Mouse (Mus musculus): Measurements from ENCODE around the gene Mical2. TPM values are rescaled to one million over a fixed set of nuclear protein-coding genes. Genes with fewer than 3 reads are reported as not detected.

Gene Mical2
- polyA plus RNA-seq, 1 experiment from 2014 or later, result 3.9 TPM

DNA sequence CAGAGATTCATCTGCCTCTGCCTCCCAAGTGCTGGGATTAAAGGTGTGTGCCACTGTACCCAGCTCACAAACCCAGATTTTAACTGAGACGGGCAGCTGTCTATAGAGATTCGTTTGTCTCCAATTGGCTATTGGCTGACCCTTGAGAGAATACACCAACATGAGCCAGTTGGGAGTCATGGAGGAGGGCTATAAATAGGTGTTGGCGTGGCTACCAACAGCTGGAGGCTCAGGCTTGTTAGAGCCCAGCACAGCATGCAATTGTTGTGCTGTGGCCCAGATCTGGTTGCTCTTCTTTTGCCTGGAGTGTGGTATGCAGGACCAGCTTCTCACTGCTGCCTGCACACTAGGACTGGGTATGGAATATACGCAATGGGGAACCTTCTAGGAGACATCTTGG, 8.8 kb downstream of the Mical2 start:
- Histone ChIP-seq H3K9me3 (replicated peaks) (no peaks in the 10 kb centered on the region), H3K36me3 (no peaks in the 10 kb centered on the region), H3K27ac (replicated peaks) (no peak overlapping the region), H3K4me2 (no peak overlapping the region), H3K9ac (replicated peaks) (no peak overlapping the region), H3K4me3 (replicated peaks) (no peak overlapping the region), H3K4me1 (peaks cover 26% of the 10 kb centered on the region), H3K27me3 (replicated peaks) (no peaks in the 10 kb centered on the region; the same call in 1 of the 2 replicates)
- ATAC-seq (ENCODE audit: low FRiP score), result no peak
- WGBS, result 52% methylated on average over 4 of the region's 4 CpGs

DNA sequence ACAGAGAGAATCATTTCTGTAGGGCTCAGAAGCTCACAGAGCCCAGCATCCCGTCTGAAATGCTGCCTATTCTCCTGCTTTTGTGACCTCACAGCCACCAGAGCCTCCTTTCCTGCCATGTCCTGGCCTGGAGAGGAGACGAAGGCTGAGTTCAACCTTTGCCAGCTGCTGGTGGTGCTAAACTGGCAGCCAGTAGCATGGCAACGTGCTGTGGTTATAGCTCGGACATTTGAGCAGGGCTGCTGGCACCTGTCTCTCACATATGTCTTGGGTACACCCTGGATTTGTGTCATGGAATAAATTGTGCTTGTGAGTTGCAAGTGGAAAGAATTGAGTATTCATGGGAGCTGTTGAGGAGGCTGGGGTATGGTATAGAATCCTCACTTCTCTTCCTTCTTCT, 9.8 kb downstream of the Mical2 start:
- Histone ChIP-seq H3K4me1 (peaks cover 26% of the 10 kb centered on the region), H3K4me2 (no peak overlapping the region), H3K27ac (replicated peaks) (no peak overlapping the region), H3K27me3 (replicated peaks) (no peaks in the 10 kb centered on the region; the same call in 1 of the 2 replicates), H3K9ac (replicated peaks) (no peak overlapping the region), H3K4me3 (replicated peaks) (no peak overlapping the region), H3K36me3 (no peaks in the 10 kb centered on the region), H3K9me3 (replicated peaks) (no peaks in the 10 kb centered on the region)
- WGBS, result 81% methylated on average over 4 of the region's 4 CpGs
- ATAC-seq (ENCODE audit: low FRiP score), result no peak

DNA sequence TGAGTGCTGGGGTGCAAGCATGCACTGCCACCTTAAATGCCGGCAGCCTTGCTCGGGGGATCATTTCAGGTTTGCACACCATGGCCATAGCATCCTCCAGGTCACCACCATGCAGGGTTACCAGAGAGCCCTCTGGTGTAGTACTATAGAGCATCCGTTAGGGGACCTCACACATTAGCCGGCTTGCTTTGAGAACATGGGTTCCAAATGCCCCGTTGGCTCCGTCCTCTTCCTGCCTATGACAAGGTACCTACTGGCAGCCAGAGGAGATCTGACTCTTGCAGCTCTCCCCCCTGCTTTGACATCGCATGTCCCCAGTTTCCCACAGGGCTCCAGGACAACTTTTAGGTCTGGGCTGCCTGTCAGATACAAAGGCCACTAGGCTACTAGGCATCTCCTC, 11.6 kb downstream of the Mical2 start:
- Histone ChIP-seq H3K4me2 (no peak overlapping the region), H3K9me3 (replicated peaks) (no peaks in the 10 kb centered on the region), H3K4me3 (replicated peaks) (no peak overlapping the region), H3K36me3 (no peaks in the 10 kb centered on the region), H3K9ac (replicated peaks) (no peak overlapping the region), H3K27ac (replicated peaks) (no peak overlapping the region), H3K4me1 (peaks cover 31% of the 10 kb centered on the region), H3K27me3 (replicated peaks) (no peaks in the 10 kb centered on the region; the same call in 1 of the 2 replicates)
- 94% methylated on average over 7 of the region's 7 CpGs for WGBS
- ATAC-seq (ENCODE audit: low FRiP score), result no peak

DNA sequence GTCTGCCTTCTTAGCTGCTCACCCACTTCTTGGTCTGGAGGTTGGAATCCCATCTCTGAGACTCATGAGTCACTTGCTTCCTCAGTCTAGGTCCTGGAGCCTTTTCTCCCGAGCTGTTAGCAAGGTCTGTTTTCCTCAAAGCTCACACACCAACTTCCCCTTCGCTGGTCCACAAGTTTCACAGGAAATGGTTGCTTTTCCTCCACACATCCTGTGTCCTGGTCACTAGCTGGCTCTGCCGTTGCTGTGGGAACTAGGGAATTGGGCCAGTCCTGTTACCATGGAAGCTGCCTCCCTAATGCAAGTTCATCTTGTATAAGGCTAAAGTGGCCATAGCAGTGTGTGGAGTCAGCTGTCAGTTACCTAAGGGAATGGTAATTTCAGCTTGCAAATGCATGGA, 12.2 kb downstream of the Mical2 start:
- H3K4me1 ChIP-seq, result peaks cover 30% of the 10 kb centered on the region
- WGBS, result 59% methylated on average over 3 of the region's 3 CpGs
- no peak overlapping the region; the same call in 1 of the 2 replicates for H3K27ac ChIP-seq (replicated peaks)
- H3K9ac ChIP-seq (replicated peaks), result no peak overlapping the region
- H3K27me3 ChIP-seq (replicated peaks), result no peaks in the 10 kb centered on the region; the same call in 1 of the 2 replicates
- ATAC-seq (ENCODE audit: low FRiP score), result no peak
- no peak overlapping the region for H3K4me2 ChIP-seq
- H3K4me3 ChIP-seq (replicated peaks), result no peak overlapping the region
- no peaks in the 10 kb centered on the region for H3K9me3 ChIP-seq (replicated peaks)
- no peaks in the 10 kb centered on the region for H3K36me3 ChIP-seq

DNA sequence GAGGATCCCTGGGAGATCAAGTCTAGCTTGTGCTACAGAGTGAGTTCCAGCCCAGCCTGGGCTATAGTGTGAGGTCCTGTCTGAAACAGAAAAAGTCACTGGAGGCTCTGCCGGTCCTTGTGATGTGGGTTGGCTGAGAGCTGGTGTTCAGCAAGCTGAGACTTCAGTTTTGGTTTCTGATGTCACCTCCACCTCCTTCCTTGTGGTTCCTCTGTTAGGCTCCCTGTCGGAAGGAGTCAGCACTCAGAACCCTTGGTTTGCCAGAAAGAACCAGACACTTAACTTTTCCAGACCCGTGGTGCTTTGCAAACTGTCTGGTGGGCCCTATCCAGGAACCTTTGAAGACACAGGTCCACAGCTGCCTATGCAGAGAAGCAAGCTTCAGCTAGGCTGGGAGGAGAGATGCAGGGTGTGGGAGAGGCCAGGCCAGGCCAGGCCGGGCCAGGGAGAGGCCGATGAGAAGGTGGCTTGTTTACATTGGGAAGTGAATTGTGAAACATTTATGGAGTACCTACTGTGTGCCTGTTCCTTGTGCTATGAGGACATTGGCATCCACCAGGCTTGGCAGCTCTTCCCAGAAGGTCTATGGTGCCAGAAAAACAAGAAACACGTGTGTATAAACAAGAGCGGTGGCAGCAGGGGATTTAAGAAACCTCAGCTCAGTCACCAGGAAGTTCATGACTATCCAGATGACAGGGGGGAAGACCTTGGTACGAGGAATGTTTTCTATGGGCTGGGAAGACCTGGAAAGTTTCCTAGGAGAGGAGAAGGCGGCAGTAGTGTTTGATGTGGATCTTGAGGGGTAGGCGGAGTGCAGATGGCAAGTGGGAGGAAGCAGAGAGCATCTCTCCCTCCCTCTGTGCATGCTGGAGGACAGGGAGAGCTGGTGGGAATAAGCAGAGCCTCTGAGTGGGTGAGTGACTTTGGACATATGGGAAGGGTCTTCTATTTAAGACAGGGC, 13.4 kb downstream of the Mical2 start:
- no peak overlapping the region for H3K4me3 ChIP-seq (replicated peaks)
- 77% methylated on average over 10 of the region's 10 CpGs for WGBS
- no peak overlapping the region for H3K9ac ChIP-seq (replicated peaks)
- no peak overlapping the region for H3K27ac ChIP-seq (replicated peaks)
- no peak for ATAC-seq (ENCODE audit: low FRiP score)
- H3K4me2 ChIP-seq, result no peak overlapping the region
- H3K27me3 ChIP-seq (replicated peaks), result no peaks in the 10 kb centered on the region; the same call in 1 of the 2 replicates
- no peaks in the 10 kb centered on the region for H3K9me3 ChIP-seq (replicated peaks)
- H3K4me1 ChIP-seq, result peaks cover 18% of the 10 kb centered on the region
- H3K36me3 ChIP-seq, result no peaks in the 10 kb centered on the region

DNA sequence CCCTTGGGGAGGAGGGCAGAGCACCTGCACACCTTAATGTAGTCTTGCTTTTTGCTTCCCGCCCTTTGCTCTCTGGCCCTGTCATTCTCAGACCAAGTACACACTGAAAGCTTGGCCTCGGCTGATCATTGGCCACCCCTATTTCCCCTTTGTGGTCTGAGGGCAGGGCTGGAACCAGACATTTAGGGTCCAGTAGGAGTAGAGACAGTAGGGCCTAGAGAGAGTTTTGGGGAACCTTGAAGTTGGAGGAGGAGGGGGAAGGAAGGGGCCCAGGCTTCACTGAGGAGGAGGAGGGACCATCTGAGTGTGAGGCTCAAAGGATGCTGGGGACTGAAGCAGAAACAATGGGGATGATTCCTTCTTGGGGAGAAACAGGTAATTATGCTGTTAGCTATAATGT, 15.1 kb downstream of the Mical2 start:
- Histone ChIP-seq H3K4me3 (replicated peaks) (no peak overlapping the region), H3K4me1 (peaks cover 14% of the 10 kb centered on the region), H3K27me3 (replicated peaks) (no peaks in the 10 kb centered on the region), H3K9ac (replicated peaks) (no peak overlapping the region), H3K4me2 (no peak overlapping the region), H3K36me3 (no peaks in the 10 kb centered on the region), H3K9me3 (replicated peaks) (no peaks in the 10 kb centered on the region), H3K27ac (replicated peaks) (no peak overlapping the region)
- WGBS, result 80% methylated on average over 2 of the region's 2 CpGs
- no peak for ATAC-seq (ENCODE audit: low FRiP score)

DNA sequence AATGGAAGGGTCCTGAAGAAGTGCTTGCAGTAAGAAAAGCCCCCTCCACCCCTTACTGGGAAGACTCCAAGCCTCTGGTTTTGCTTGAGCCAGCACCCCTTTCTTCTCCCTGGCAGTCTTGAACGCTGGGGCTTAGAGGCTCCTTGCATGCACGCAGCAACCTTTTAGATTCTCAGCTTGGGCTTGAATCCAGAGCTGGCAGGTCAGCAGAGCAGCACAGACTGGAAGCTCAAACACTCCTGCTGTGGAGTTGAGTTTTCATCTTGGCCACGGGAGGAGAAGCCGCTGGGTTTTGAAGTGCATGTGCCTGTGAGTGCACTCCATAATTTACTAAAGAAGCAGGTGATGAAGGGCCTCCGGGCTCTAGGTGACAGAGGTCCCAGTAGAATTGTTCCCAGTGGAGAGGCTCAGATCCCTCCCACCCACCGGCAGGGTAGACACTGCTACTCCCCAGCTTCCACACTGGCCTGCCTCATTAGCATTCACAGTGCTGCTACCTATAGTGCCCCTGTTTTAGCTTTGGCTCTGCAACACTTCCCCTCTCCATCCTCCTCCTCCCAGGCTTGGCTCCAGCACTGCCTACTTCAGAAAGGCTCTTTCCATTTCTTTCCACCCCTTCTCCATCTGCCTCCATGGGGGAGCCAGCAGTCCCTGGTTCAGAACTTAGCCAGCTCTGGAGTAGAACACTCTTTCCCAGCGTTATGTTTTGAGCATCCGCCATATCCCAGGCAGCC, 15.7 kb downstream of the Mical2 start:
- ATAC-seq (ENCODE audit: low FRiP score), result peak; percentile 44; the same call in 1 of the 2 replicates
- no peaks in the 10 kb centered on the region for H3K27me3 ChIP-seq (replicated peaks)
- no peaks in the 10 kb centered on the region for H3K36me3 ChIP-seq
- peaks cover 14% of the 10 kb centered on the region for H3K4me1 ChIP-seq
- no peak overlapping the region for H3K4me3 ChIP-seq (replicated peaks)
- WGBS, result 57% methylated on average over 8 of the region's 8 CpGs
- H3K9ac ChIP-seq (replicated peaks), result no peak overlapping the region
- no peak overlapping the region for H3K4me2 ChIP-seq
- no peak overlapping the region; the same call in 1 of the 2 replicates for H3K27ac ChIP-seq (replicated peaks)
- H3K9me3 ChIP-seq (replicated peaks), result no peaks in the 10 kb centered on the region

DNA sequence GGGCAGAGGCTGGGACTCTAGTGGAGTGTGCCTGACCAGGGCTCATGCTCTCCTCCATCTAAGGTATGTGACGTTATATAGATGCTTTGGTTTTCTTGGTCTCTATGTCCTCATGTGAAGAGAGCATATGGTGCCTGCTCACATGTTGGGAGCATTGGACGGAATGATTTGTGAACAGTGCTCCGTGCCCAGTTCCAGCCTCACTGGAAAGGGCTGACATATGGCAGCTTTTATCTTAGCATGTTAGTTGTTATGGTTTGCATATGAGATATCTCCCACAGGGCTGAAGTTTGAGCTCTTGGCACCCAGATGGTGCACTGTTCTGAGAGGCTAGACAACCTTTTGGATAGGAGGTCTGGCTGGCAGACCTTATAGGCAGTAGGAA, 16.3 kb downstream of the Mical2 start:
- Histone ChIP-seq H3K27me3 (replicated peaks) (no peaks in the 10 kb centered on the region), H3K4me3 (replicated peaks) (no peak overlapping the region), H3K4me2 (no peak overlapping the region), H3K36me3 (no peaks in the 10 kb centered on the region), H3K27ac (replicated peaks) (no peak overlapping the region; the same call in 1 of the 2 replicates), H3K4me1 (peaks cover 14% of the 10 kb centered on the region), H3K9ac (replicated peaks) (no peak overlapping the region), H3K9me3 (replicated peaks) (no peaks in the 10 kb centered on the region)
- no peak for ATAC-seq (ENCODE audit: low FRiP score)
- 72% methylated on average over 3 of the region's 3 CpGs for WGBS

DNA sequence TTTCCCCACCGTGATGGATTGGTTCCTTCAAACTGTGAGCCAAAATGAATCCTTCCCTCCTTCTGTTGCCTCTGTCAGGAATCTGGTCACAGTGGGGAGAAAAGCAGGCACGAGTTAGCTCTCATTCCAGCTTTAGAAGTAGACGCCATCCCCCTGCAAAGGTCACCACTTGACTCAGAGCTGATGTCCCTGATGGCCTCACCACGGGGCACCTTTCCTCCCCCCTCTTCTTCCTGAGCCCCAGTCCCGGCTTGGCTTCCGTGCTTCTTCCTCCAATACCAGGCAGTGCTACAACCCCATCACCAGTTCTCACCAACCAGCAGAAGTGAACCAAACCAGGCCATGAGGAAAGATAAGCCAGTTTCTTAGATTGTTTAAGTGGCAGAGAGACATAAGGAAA, 16.9 kb downstream of the Mical2 start:
- 86% methylated on average over 6 of the region's 6 CpGs for WGBS
- Histone ChIP-seq H3K4me3 (replicated peaks) (no peak overlapping the region), H3K27ac (replicated peaks) (no peak overlapping the region), H3K4me1 (peaks cover 13% of the 10 kb centered on the region), H3K9me3 (replicated peaks) (no peaks in the 10 kb centered on the region), H3K27me3 (replicated peaks) (no peaks in the 10 kb centered on the region), H3K4me2 (no peak overlapping the region), H3K9ac (replicated peaks) (no peak overlapping the region), H3K36me3 (no peaks in the 10 kb centered on the region)
- no peak for ATAC-seq (ENCODE audit: low FRiP score)

DNA sequence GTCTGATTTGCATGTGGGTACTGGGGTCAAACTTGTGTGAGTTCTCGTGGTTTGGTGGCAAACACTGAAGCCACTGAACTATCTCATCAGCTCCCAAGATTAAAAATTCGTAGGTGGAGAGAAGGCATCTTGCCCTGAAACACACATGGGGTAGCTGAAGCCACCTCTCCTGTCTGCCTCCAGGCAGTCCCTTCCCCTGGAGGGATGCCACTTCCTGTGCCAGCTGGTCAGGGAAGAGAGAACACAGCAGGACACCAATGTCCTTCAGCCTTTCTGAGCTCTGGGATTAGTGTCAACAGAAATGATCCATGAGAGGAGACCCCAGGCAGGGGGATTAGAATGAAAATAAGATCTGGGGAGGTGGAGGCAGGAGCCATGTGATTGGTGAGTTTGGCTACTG, 18.4 kb downstream of the Mical2 start:
- 77% methylated on average over 2 of the region's 2 CpGs for WGBS
- Histone ChIP-seq H3K27ac (replicated peaks) (no peak overlapping the region), H3K9ac (replicated peaks) (no peak overlapping the region), H3K4me2 (no peak overlapping the region), H3K4me1 (peaks cover 8% of the 10 kb centered on the region; the same call in 1 of the 2 replicates), H3K27me3 (replicated peaks) (no peaks in the 10 kb centered on the region), H3K9me3 (replicated peaks) (no peaks in the 10 kb centered on the region), H3K4me3 (replicated peaks) (no peak overlapping the region), H3K36me3 (no peaks in the 10 kb centered on the region)
- ATAC-seq (ENCODE audit: low FRiP score), result no peak

DNA sequence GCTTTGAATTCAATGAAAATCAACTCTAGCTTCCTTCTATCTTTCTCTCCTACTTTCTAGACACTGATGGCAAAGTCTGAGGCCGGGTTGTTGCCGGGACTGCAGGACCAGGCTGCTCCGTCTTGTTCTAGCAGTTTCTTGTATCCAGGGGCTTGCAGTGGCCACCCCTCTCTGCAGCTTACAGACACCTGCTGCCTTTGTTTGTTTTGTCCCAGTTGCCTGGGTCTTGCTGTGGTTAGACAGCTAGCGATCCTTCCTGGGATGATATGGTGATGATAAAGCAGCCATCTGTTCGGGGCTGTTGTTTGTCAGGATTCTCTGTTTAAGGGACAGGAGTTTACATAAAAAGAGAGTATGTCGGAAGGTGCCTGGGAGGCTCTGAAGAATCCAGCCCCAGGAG, 19.0 kb downstream of the Mical2 start:
- no peak for ATAC-seq (ENCODE audit: low FRiP score)
- Histone ChIP-seq H3K9me3 (replicated peaks) (no peaks in the 10 kb centered on the region), H3K4me1 (peaks cover 8% of the 10 kb centered on the region; the same call in 1 of the 2 replicates), H3K36me3 (no peaks in the 10 kb centered on the region), H3K27ac (replicated peaks) (no peak overlapping the region), H3K9ac (replicated peaks) (no peak overlapping the region), H3K4me2 (no peak overlapping the region), H3K4me3 (replicated peaks) (no peak overlapping the region), H3K27me3 (replicated peaks) (no peaks in the 10 kb centered on the region)
- WGBS, result 41% methylated on average over 6 of the region's 6 CpGs

Data from neural tube, embryonic 15.5 days (tissue).